Mouse (Mus musculus) hindbrain, embryonic 15.5 days (tissue): ENCODE measurements around the gene Ppp2r5d. TPM values are rescaled to one million over a fixed set of nuclear protein-coding genes. Genes with fewer than 3 reads are reported as not detected.

Source experiments
- ATAC-seq: fragments of 200-750 bp; cut with Nextera tagmentation; 2 replicates; pipeline ENCODE4 v1.8.0; 2017; ENCODE audit warnings: low read depth, moderate number of reproducible peaks, moderate TSS enrichment; ENCODE audit not compliant: low FRiP score
- H3K27ac ChIP-seq: fragments of 300-500 bp; sonication (generic); replicated peaks from 2 replicates; pipeline ENCODE4 v1.5.1; 2015; ENCODE audit warnings: mild to moderate bottlenecking, inconsistent platforms
- H3K27me3 ChIP-seq: fragments of 300-500 bp; sonication (generic); 2 replicates; pipeline ENCODE4 v1.6.1; 2015; ENCODE audit warnings: control low read depth, inconsistent platforms
- H3K36me3 ChIP-seq: fragments of 300-500 bp; sonication (generic); 2 replicates; pipeline ENCODE4 v1.6.1; 2015; ENCODE audit warnings: control low read depth, inconsistent platforms
- H3K4me1 ChIP-seq: fragments of 300-500 bp; sonication (generic); replicated peaks from 2 replicates; pipeline ENCODE4 v1.6.1; 2015; ENCODE audit warnings: control low read depth, inconsistent platforms
- H3K4me2 ChIP-seq: fragments of 300-500 bp; sonication (generic); 2 replicates; pipeline ENCODE4 v1.6.1; 2015; ENCODE audit warnings: moderate library complexity, mild to moderate bottlenecking, inconsistent platforms
- H3K4me3 ChIP-seq: fragments of 300-500 bp; sonication (generic); 2 replicates; pipeline ENCODE4 v1.5.1; 2015; ENCODE audit warnings: mild to moderate bottlenecking, inconsistent platforms
- H3K9ac ChIP-seq: fragments of 300-500 bp; sonication (generic); 2 replicates; pipeline ENCODE4 v1.6.1; 2015; ENCODE audit warnings: inconsistent platforms
- H3K9me3 ChIP-seq: fragments of 300-500 bp; sonication (generic); 2 replicates; pipeline ENCODE4 v1.6.1; 2016; ENCODE audit warnings: control low read depth, inconsistent platforms
- WGBS: fragments of 180-500 bp; shearing (Covaris S2); methylation state at CpG from one replicate; pipeline ENCODE4 v1.1.7; 2015; 5-methylcytosine and 5-hydroxymethylcytosine counted together
- polyA plus RNA-seq: library from polyadenylated mRNA; unstranded; fragments of >200 nt; fragmentation: Nextera tagmentation; extraction: Ambion mirVana; gene quantifications from 2 replicates; pipeline ENCODE4 v1.2.1, GENCODE M21; 2015

Ppp2r5d gene
- polyA plus RNA-seq, 1 experiment from 2014 or later = 109 TPM

- Histone ChIP-seq H3K27me3 (no peaks in the 10 kb centered on the region), H3K4me3 (no peak overlapping the region), H3K36me3 (peaks cover 12% of the 10 kb centered on the region), H3K27ac (no peak overlapping the region), H3K9me3 (no peaks in the 10 kb centered on the region), H3K4me2 (no peak overlapping the region), H3K9ac (no peak overlapping the region), H3K4me1 (peaks cover 26% of the 10 kb centered on the region)
- 95% methylated on average over 6 of the region's 6 CpGs for WGBS
- no peak for ATAC-seq
Observed at GRCm38 (mm10) chr17:46698515-46698914, 6.4 kb downstream of the Ppp2r5d start.

GRCm38 (mm10) chr17:46694517-46695063 is 10.3 kb downstream of the Ppp2r5d start:
- Histone ChIP-seq H3K36me3 (peaks cover 7% of the 10 kb centered on the region), H3K9ac (no peak overlapping the region), H3K4me2 (no peak overlapping the region), H3K27ac (no peak overlapping the region), H3K9me3 (no peaks in the 10 kb centered on the region), H3K4me3 (no peak overlapping the region), H3K4me1 (no peaks in the 10 kb centered on the region), H3K27me3 (no peaks in the 10 kb centered on the region)
- 66% methylated on average over 1 of the region's 1 CpGs for WGBS
- no peak for ATAC-seq

- Histone ChIP-seq H3K4me2 (no peak overlapping the region), H3K9me3 (no peaks in the 10 kb centered on the region), H3K4me3 (no peak overlapping the region), H3K9ac (no peak overlapping the region), H3K27me3 (no peaks in the 10 kb centered on the region), H3K4me1 (no peaks in the 10 kb centered on the region), H3K27ac (no peak overlapping the region), H3K36me3 (peaks cover 10% of the 10 kb centered on the region)
- ATAC-seq = no peak
- 94% methylated on average over 2 of the region's 2 CpGs for WGBS
Observed at GRCm38 (mm10) chr17:46691390-46691789, 13.5 kb downstream of the Ppp2r5d start.

GRCm38 (mm10) chr17:46690665-46691064 is 14.2 kb downstream of the Ppp2r5d start:
- Histone ChIP-seq H3K4me1 (no peaks in the 10 kb centered on the region), H3K4me2 (no peak overlapping the region), H3K27ac (no peak overlapping the region), H3K4me3 (no peak overlapping the region), H3K9ac (no peak overlapping the region), H3K9me3 (no peaks in the 10 kb centered on the region), H3K36me3 (peaks cover 18% of the 10 kb centered on the region), H3K27me3 (no peaks in the 10 kb centered on the region)
- WGBS = 97% methylated on average over 12 of the region's 12 CpGs
- no peak for ATAC-seq

- Histone ChIP-seq H3K9me3 (no peaks in the 10 kb centered on the region), H3K4me1 (peaks cover 9% of the 10 kb centered on the region), H3K36me3 (peaks cover 38% of the 10 kb centered on the region), H3K4me2 (no peak overlapping the region), H3K27ac (no peak overlapping the region), H3K9ac (no peak overlapping the region), H3K4me3 (no peak overlapping the region), H3K27me3 (no peaks in the 10 kb centered on the region)
- ATAC-seq = no peak
- 94% methylated on average over 6 of the region's 6 CpGs for WGBS
Observed at GRCm38 (mm10) chr17:46685913-46686312, 19.0 kb downstream of the Ppp2r5d start.

GRCm38 (mm10) chr17:46682654-46683389 is 22.1 kb downstream of the Ppp2r5d start:
- Histone ChIP-seq H3K27ac (no peak overlapping the region), H3K4me1 (peaks cover 31% of the 10 kb centered on the region), H3K9me3 (no peaks in the 10 kb centered on the region), H3K36me3 (peaks cover 39% of the 10 kb centered on the region), H3K4me3 (no peak overlapping the region), H3K27me3 (no peaks in the 10 kb centered on the region), H3K4me2 (no peak overlapping the region), H3K9ac (no peak overlapping the region)
- WGBS = 87% methylated on average over 16 of the region's 16 CpGs
- ATAC-seq = no peak

- no peak for ATAC-seq
- H3K36me3 ChIP-seq = peaks cover 46% of the 10 kb centered on the region
- H3K27ac ChIP-seq = peak overlapping the region; percentile 84
Observed at GRCm38 (mm10) chr17:46681466-46682118, 23.3 kb downstream of the Ppp2r5d start.

GRCm38 (mm10) chr17:46680760-46681373 is 24.0 kb downstream of the Ppp2r5d start, which contains the start of gene Klhdc3:
Gene Klhdc3, minus strand, starts transcription at chr17:46680914.
- peak within 1 kb of the TSS; percentile 93 for H3K27ac ChIP-seq
- WGBS = under 1% methylated on average over 49 of the region's 49 CpGs
- peaks cover 31% of the 10 kb centered on the region for H3K4me1 ChIP-seq
- H3K27me3 ChIP-seq = no peaks in the 10 kb centered on the region
- peak within 1 kb of the TSS; percentile 83 for H3K4me3 ChIP-seq
- peak within 1 kb of the TSS; percentile 79 for H3K9ac ChIP-seq
- peaks cover 46% of the 10 kb centered on the region for H3K36me3 ChIP-seq
- peak within 1 kb of the TSS; percentile 91 for H3K4me2 ChIP-seq
- peak; percentile 98 for ATAC-seq
- no peaks in the 10 kb centered on the region for H3K9me3 ChIP-seq

More at GRCm38 (mm10) chr17:46681466-46682118, 23.3 kb downstream of the Ppp2r5d start:
- H3K27me3 ChIP-seq = no peaks in the 10 kb centered on the region
- H3K9me3 ChIP-seq = no peaks in the 10 kb centered on the region
- 26% methylated on average over 12 of the region's 12 CpGs for WGBS
- H3K4me2 ChIP-seq = peak overlapping the region; percentile 91
- H3K9ac ChIP-seq = peak overlapping the region; percentile 69
- peaks cover 31% of the 10 kb centered on the region for H3K4me1 ChIP-seq
- peak overlapping the region; percentile 83 for H3K4me3 ChIP-seq

GRCm38 (mm10) chr17:46679843-46680759 is 24.8 kb downstream of the Ppp2r5d start:
- H3K4me2 ChIP-seq = peak overlapping the region; percentile 81
- H3K36me3 ChIP-seq = peaks cover 46% of the 10 kb centered on the region
- H3K9ac ChIP-seq = peak overlapping the region; percentile 79
- no peaks in the 10 kb centered on the region for H3K9me3 ChIP-seq
- ATAC-seq = peak; percentile 6
- 1% methylated on average over 33 of the region's 34 CpGs for WGBS
- no peaks in the 10 kb centered on the region for H3K27me3 ChIP-seq
- H3K4me3 ChIP-seq = peak overlapping the region; percentile 83
- H3K27ac ChIP-seq = peak overlapping the region; percentile 93
- H3K4me1 ChIP-seq = peaks cover 31% of the 10 kb centered on the region

- H3K27ac ChIP-seq = no peak overlapping the region
- no peaks in the 10 kb centered on the region for H3K9me3 ChIP-seq
- H3K36me3 ChIP-seq = peaks cover 39% of the 10 kb centered on the region
- 0 out of 2 replicates have a peak overlapping the region, but pooled peaks have one; percentile 79 for H3K9ac ChIP-seq
- 70% methylated on average over 9 of the region's 9 CpGs for WGBS
- ATAC-seq = no peak
- peaks cover 40% of the 10 kb centered on the region for H3K4me1 ChIP-seq
- no peaks in the 10 kb centered on the region for H3K27me3 ChIP-seq
- peak overlapping the region; percentile 81 for H3K4me2 ChIP-seq
- peak overlapping the region; percentile 83 for H3K4me3 ChIP-seq
Observed at GRCm38 (mm10) chr17:46678911-46679310, 26.0 kb downstream of the Ppp2r5d start.

GRCm38 (mm10) chr17:46678416-46678815 is 26.5 kb downstream of the Ppp2r5d start, which contains the start of gene Mea1:
Gene Mea1, plus strand, starts transcription at chr17:46678793.
- no peak for ATAC-seq
- Histone ChIP-seq H3K9ac (peak within 1 kb of the TSS; percentile 79), H3K27ac (peak within 1 kb of the TSS; percentile 93; the same call in 1 of the 2 replicates), H3K4me3 (peak within 1 kb of the TSS; percentile 83), H3K27me3 (no peaks in the 10 kb centered on the region), H3K4me2 (peak within 1 kb of the TSS; percentile 81), H3K9me3 (no peaks in the 10 kb centered on the region), H3K4me1 (peaks cover 44% of the 10 kb centered on the region), H3K36me3 (peaks cover 34% of the 10 kb centered on the region)
- WGBS = 94% methylated on average over 8 of the region's 9 CpGs
